8 mouse cellular contexts compared by ENCODE assay signal in the genomic region with DNA sequence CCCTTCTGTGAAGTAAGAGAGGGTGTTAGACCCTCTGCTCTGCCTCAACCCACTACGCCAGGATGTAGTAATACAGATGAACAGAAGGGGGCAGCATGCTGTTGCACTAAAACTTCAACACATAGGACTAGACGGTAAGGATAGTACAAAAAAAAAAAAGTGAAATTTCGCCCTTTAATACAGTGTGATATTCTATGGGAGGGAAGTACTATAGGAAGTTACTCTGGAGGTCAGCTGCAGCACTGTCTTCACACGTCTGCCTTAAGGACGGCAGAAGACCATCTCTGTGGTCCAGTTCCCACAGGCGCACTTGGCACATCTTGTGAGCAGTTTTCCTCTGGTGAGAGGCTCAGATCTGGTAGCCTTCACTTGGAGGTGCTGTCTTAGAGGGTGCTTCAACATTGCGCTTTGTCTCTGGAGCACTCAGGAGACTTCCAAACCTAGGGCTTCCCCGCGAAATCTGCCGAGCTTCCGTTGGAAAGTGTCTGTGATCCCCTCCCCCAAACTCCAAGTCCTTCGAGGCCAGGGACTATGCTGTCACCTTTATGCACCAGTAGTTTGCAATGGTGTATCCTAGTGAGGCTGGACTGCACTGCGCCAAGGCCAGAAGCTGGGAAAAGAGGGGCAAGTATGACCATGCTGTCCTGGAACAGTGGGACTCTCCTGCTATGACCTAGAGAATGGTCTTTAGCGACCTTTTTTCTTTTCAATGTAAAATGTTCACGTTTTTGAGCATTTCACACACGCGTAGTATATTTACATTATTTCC. TPM values are rescaled to one million over a fixed set of nuclear protein-coding genes. Genes with fewer than 3 reads are reported as not detected.
DNase-seq lines count a peak whose midpoint lies in the region; ATAC-seq and TF ChIP-seq lines count a peak whose summit lies in the region.

No protein-coding gene starts in this region.

- ATAC-seq in activated CD4-positive, CD25-positive, alpha-beta regulatory T cell, adult 4 months: peak; percentile 57
- ATAC-seq in heart, embryonic 14.5 days (ENCODE audit: insufficient number of reproducible peaks, insufficient read depth, low FRiP score, low read depth): 0 out of 2 replicates have a peak, but pooled peaks have one; percentile 26
- ATAC-seq in kidney, embryonic 15.5 days (replicated peaks; ENCODE audit: low FRiP score): peak; percentile 67; the same call in 1 of the 2 replicates
- peak; percentile 53; the same call in 1 of the 2 replicates for ATAC-seq in liver, embryonic 11.5 days (replicated peaks; ENCODE audit: low FRiP score)

- peak; percentile 5; the same call in 1 of the 2 replicates for TF ChIP-seq CTCF in testis, adult 2 months (IDR thresholded peaks at IDR 0.05; ENCODE audit: control insufficient read depth, insufficient read depth, insufficient replicate concordance, low read depth, low read length)

- H3K4me3 ChIP-seq in heart, embryonic 14.5 days (ENCODE audit: control insufficient read depth in 1 of 2, insufficient read depth in 1 of 2, low read depth in 1 of 2, low read length in 2 of 2): peak overlapping the region in 1 of 2 experiments; percentile 15; a peak in 1 of 4 replicates
- no peak overlapping the region for H3K4me3 ChIP-seq in kidney, embryonic 15.5 days (replicated peaks)
- H3K4me3 ChIP-seq in liver, embryonic 11.5 days (ENCODE audit: low read depth, low read length): no peak overlapping the region
- no peak overlapping the region for H3K4me3 ChIP-seq in testis, adult 2 months (ENCODE audit: control insufficient read depth, low read depth, low read length)

- H3K4me1 ChIP-seq in heart, embryonic 14.5 days (ENCODE audit: control insufficient read depth in 2 of 2, insufficient read depth in 2 of 2, low read length in 2 of 2): no peaks in the 10 kb centered on the region
- H3K4me1 ChIP-seq in kidney, embryonic 15.5 days: 0 out of 2 replicates have a peak, but pooled peaks cover 4% of the 10 kb centered on the region
- H3K4me1 ChIP-seq in liver, embryonic 11.5 days (replicated peaks; ENCODE audit: control insufficient read depth, insufficient read depth, low read length): no peaks in the 10 kb centered on the region
- H3K4me1 ChIP-seq in testis, adult 2 months (ENCODE audit: control insufficient read depth, insufficient read depth, low read length): peaks cover 2% of the 10 kb centered on the region; the same call in 1 of the 2 replicates

- no peaks in the 10 kb centered on the region for H3K27me3 ChIP-seq in heart, embryonic 14.5 days (ENCODE audit: control insufficient read depth, insufficient read depth, low read length)
- H3K27me3 ChIP-seq in kidney, embryonic 15.5 days: no peaks in the 10 kb centered on the region
- no peaks in the 10 kb centered on the region for H3K27me3 ChIP-seq in liver, embryonic 11.5 days (replicated peaks; ENCODE audit: control insufficient read depth, insufficient read depth, low read length)
- no peaks in the 10 kb centered on the region for H3K27me3 ChIP-seq in testis, adult 2 months (ENCODE audit: control insufficient read depth, insufficient read depth, low read length)

- WGBS in heart, embryonic 14.5 days: 50% methylated on average over 17 of the region's 17 CpGs
- WGBS in kidney, embryonic 15.5 days: 53% methylated on average over 17 of the region's 17 CpGs
- WGBS in liver, embryonic 11.5 days: 57% methylated on average over 17 of the region's 17 CpGs

- peak overlapping the region; percentile 34 for H3K4me2 ChIP-seq in heart, embryonic 14.5 days (ENCODE audit: low read length)
- peak overlapping the region; percentile 31; the same call in 1 of the 2 replicates for H3K4me2 ChIP-seq in kidney, embryonic 15.5 days
- H3K4me2 ChIP-seq in liver, embryonic 11.5 days: peak overlapping the region; percentile 12; the same call in 1 of the 2 replicates

- no peak for TF ChIP-seq POLR2A in testis, adult 2 months (IDR thresholded peaks at IDR 0.05; ENCODE audit: control insufficient read depth, low read depth, low read length)

- H3K9me3 ChIP-seq in heart, embryonic 14.5 days (ENCODE audit: control insufficient read depth, low read length): no peaks in the 10 kb centered on the region
- no peaks in the 10 kb centered on the region for H3K9me3 ChIP-seq in kidney, embryonic 15.5 days (replicated peaks)
- no peaks in the 10 kb centered on the region for H3K9me3 ChIP-seq in liver, embryonic 11.5 days (ENCODE audit: control insufficient read depth, low read length)

- no peak overlapping the region for H3K9ac ChIP-seq in heart, embryonic 14.5 days (ENCODE audit: low read length)
- no peak overlapping the region for H3K9ac ChIP-seq in kidney, embryonic 15.5 days
- H3K9ac ChIP-seq in liver, embryonic 11.5 days (ENCODE audit: low read depth, low read length): no peak overlapping the region

- no peak overlapping the region for H3K27ac ChIP-seq in heart, embryonic 14.5 days (replicated peaks in 1 of 2; ENCODE audit: control insufficient read depth in 1 of 2, insufficient read depth in 1 of 2, low read depth in 2 of 2, low read length in 2 of 2)
- H3K27ac ChIP-seq in kidney, embryonic 15.5 days: no peak overlapping the region
- no peak overlapping the region for H3K27ac ChIP-seq in liver, embryonic 11.5 days (ENCODE audit: low read depth, low read length)
- H3K27ac ChIP-seq in testis, adult 2 months (ENCODE audit: control insufficient read depth, insufficient read depth, low read depth, low read length): no peak overlapping the region

- DNase-seq in A20 (ENCODE audit: low read depth, low spot score): peak; percentile 76
- peak; percentile 83 for DNase-seq in embryo, embryonic 10 days (ENCODE audit: low spot score)
- DNase-seq in liver, embryonic 11.5 days (ENCODE audit: low spot score): no peak
- DNase-seq in natural killer cell, adult 2 months (ENCODE audit: low spot score in 2 of 2): peak; percentile 27 to 67

- H3K36me3 ChIP-seq in heart, embryonic 14.5 days (ENCODE audit: control insufficient read depth, insufficient read depth, low read length): no peaks in the 10 kb centered on the region
- H3K36me3 ChIP-seq in kidney, embryonic 15.5 days: no peaks in the 10 kb centered on the region
- no peaks in the 10 kb centered on the region for H3K36me3 ChIP-seq in liver, embryonic 11.5 days (ENCODE audit: control insufficient read depth, insufficient read depth, low read length)
- no peaks in the 10 kb centered on the region for H3K36me3 ChIP-seq in testis, adult 2 months (ENCODE audit: control insufficient read depth, insufficient read depth, low read length)

RNA-seq across cellular contexts. Expression of gene Erich6, which starts 18.5 kb away (rescaled TPM):
- polyA plus RNA-seq in activated CD4-positive, CD25-positive, alpha-beta regulatory T cell, adult 4 months (2017; shearing (Covaris generic)): not detected
- 0.20 TPM in 1 of 2 replicates, not detected in the other for polyA plus RNA-seq in heart, embryonic 14.5 days (2014; fragmentation: Nextera tagmentation; extraction: Ambion mirVana)
- not detected in 2 replicates for polyA plus RNA-seq in kidney, embryonic 15.5 days (2015; fragmentation: Nextera tagmentation; extraction: Ambion mirVana)
- polyA plus RNA-seq in liver, embryonic 11.5 days (2014; fragmentation: Nextera tagmentation; extraction: Ambion mirVana): not detected in 2 replicates
- polyA plus RNA-seq in testis, adult 2 months (2012; rRNA removed): 42.8 and 45.1 TPM in 2 replicates

RNA-seq across cellular contexts. Expression of gene Siah2, which starts 36.7 kb away (rescaled TPM):
- polyA plus RNA-seq in activated CD4-positive, CD25-positive, alpha-beta regulatory T cell, adult 4 months (2017; shearing (Covaris generic)): 1 to 10 TPM in 1 of 2 experiments, under 1 TPM in 1; 0.99 to 1.6 TPM
- 8.0 and 8.4 TPM in 2 replicates for polyA plus RNA-seq in heart, embryonic 14.5 days (2014; fragmentation: Nextera tagmentation; extraction: Ambion mirVana)
- polyA plus RNA-seq in kidney, embryonic 15.5 days (2015; fragmentation: Nextera tagmentation; extraction: Ambion mirVana): 3.9 and 4.8 TPM in 2 replicates
- 5.4 and 6.2 TPM in 2 replicates for polyA plus RNA-seq in liver, embryonic 11.5 days (2014; fragmentation: Nextera tagmentation; extraction: Ambion mirVana)
- 136 and 152 TPM in 2 replicates for polyA plus RNA-seq in testis, adult 2 months (2012; rRNA removed)

Comparison
In these comparisons a context has a peak if more than half of its experiments do, and no peak if none do; other contexts are left out.
1. RNA of gene Erich6, which starts 18.5 kb away (polyA plus RNA-seq): 42.8 to 45.1 TPM in testis, adult 2 months; 0.20 TPM in heart, embryonic 14.5 days, not detected in activated CD4-positive, CD25-positive, alpha-beta regulatory T cell, adult 4 months, not detected in kidney, embryonic 15.5 days and not detected in liver, embryonic 11.5 days; every median in the first group is over 10 times any median in the second.
2. RNA of gene Siah2, which starts 36.7 kb away (polyA plus RNA-seq): 136 to 152 TPM in testis, adult 2 months; 8.0 to 8.4 TPM in heart, embryonic 14.5 days, 5.4 to 6.2 TPM in liver, embryonic 11.5 days, 3.9 to 4.8 TPM in kidney, embryonic 15.5 days and 0.99 to 1.6 TPM in activated CD4-positive, CD25-positive, alpha-beta regulatory T cell, adult 4 months; every median in the first group is over 10 times any median in the second.
3. Peak in every context shown above with its lines, with median percentiles within 50 percentile points of each other: ATAC-seq and H3K4me2 ChIP-seq.